Comparison of ENCODE assay signal across 9 mouse cellular contexts in the genomic region with DNA sequence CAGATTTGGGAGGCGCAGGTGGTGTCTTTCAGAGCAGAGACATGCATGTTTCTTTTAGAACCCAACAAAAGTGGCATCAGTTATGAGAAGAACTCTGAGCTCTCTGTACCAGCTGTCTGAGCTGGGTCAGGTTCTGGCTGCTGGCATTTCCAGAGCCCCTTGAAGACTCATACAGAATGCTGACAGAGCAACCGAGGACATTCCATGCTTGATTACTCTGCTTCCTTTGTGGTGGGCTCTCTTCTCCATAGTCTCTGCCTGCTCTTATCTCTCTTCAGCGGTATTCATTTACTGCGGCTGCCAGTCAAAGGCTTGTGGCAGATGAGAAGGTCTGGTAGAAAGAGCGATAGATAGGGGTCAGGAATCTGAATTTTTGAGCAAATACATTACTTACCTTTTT. TPM values are rescaled to one million over a fixed set of nuclear protein-coding genes. Genes with fewer than 3 reads are reported as not detected.
A peak's percentile ranks its signal among the peaks of the same experiment; 100 is the strongest.
DNase-seq lines count a peak whose midpoint lies in the region; ATAC-seq and TF ChIP-seq lines count a peak whose summit lies in the region.
"Had no signal": no experiment of that assay in that cellular context is flagged by ENCODE, and none has a peak within 500 bp of the region (broad histone marks: within the 10 kb centered on the region; RNA-seq: fewer than 3 reads in every experiment).

No protein-coding gene starts in this region.

- 24% methylated on average over 5 of the region's 5 CpGs for WGBS in heart, embryonic 16.5 days
- 79% methylated on average over 5 of the region's 5 CpGs for WGBS in midbrain, embryonic 11.5 days
- 80% methylated on average over 5 of the region's 5 CpGs for WGBS in midbrain, embryonic 14.5 days
- 52% methylated on average over 5 of the region's 5 CpGs for WGBS in intestine, postnatal 0 days
- 59% methylated on average over 5 of the region's 5 CpGs for WGBS in stomach, embryonic 16.5 days

- no peaks in the 10 kb centered on the region for H3K9me3 ChIP-seq in heart, embryonic 16.5 days (replicated peaks; ENCODE audit: control insufficient read depth, low read length)
- no peaks in the 10 kb centered on the region for H3K9me3 ChIP-seq in midbrain, embryonic 11.5 days (ENCODE audit: control insufficient read depth, low read length)
- H3K9me3 ChIP-seq in midbrain, embryonic 14.5 days (ENCODE audit: control insufficient read depth, low read length) = no peaks in the 10 kb centered on the region
- no peaks in the 10 kb centered on the region for H3K9me3 ChIP-seq in intestine, postnatal 0 days (ENCODE audit: control insufficient read depth)
- H3K9me3 ChIP-seq in stomach, embryonic 16.5 days (replicated peaks; ENCODE audit: control insufficient read depth, low read length) = no peaks in the 10 kb centered on the region
- H3K9me3 ChIP-seq: G1E had no signal

- H3K36me3 ChIP-seq in heart, embryonic 16.5 days (ENCODE audit: control insufficient read depth, insufficient read depth) = no peaks in the 10 kb centered on the region
- H3K36me3 ChIP-seq in midbrain, embryonic 11.5 days (ENCODE audit: control insufficient read depth, insufficient read depth, low read length) = no peaks in the 10 kb centered on the region
- no peaks in the 10 kb centered on the region for H3K36me3 ChIP-seq in midbrain, embryonic 14.5 days (ENCODE audit: control insufficient read depth, insufficient read depth, low read length)
- H3K36me3 ChIP-seq in intestine, postnatal 0 days (ENCODE audit: control insufficient read depth, insufficient read depth) = no peaks in the 10 kb centered on the region
- H3K36me3 ChIP-seq in stomach, embryonic 16.5 days (ENCODE audit: control insufficient read depth, insufficient read depth, low read length) = no peaks in the 10 kb centered on the region

- intact Hi-C loops in heart, postnatal 25 days (cut with DNase I) = no loop called here

- peak overlapping the region; percentile 19; the same call in 1 of the 2 replicates for H3K4me3 ChIP-seq in heart, embryonic 16.5 days (ENCODE audit: low read length)
- no peak overlapping the region for H3K4me3 ChIP-seq in midbrain, embryonic 11.5 days (ENCODE audit: low read depth, low read length)
- no peak overlapping the region for H3K4me3 ChIP-seq in midbrain, embryonic 14.5 days (replicated peaks; ENCODE audit: low read depth, low read length)
- H3K4me3 ChIP-seq in intestine, postnatal 0 days (ENCODE audit: low read depth, low read length) = no peak overlapping the region
- H3K4me3 ChIP-seq in stomach, embryonic 16.5 days (replicated peaks; ENCODE audit: low read length) = no peak overlapping the region

- TF ChIP-seq CTCF in intestine, postnatal 0 days (IDR thresholded peaks at IDR 0.05; ENCODE audit: low read depth) = no peak

- H3K4me1 ChIP-seq in heart, embryonic 16.5 days (ENCODE audit: control insufficient read depth, insufficient read depth, low read length) = peaks cover 70% of the 10 kb centered on the region
- H3K4me1 ChIP-seq in midbrain, embryonic 11.5 days (ENCODE audit: control insufficient read depth, insufficient read depth, low read length) = peaks cover 15% of the 10 kb centered on the region
- peaks cover 9% of the 10 kb centered on the region for H3K4me1 ChIP-seq in midbrain, embryonic 14.5 days (ENCODE audit: control insufficient read depth, insufficient read depth, low read length)
- H3K4me1 ChIP-seq in intestine, postnatal 0 days (replicated peaks; ENCODE audit: control insufficient read depth, insufficient read depth, low read length) = peaks cover 6% of the 10 kb centered on the region; the same call in 1 of the 2 replicates
- peaks cover 40% of the 10 kb centered on the region for H3K4me1 ChIP-seq in stomach, embryonic 16.5 days (ENCODE audit: control insufficient read depth, insufficient read depth, low read length)

- H3K27me3 ChIP-seq in heart, embryonic 16.5 days (ENCODE audit: control insufficient read depth, insufficient read depth, low read length) = no peaks in the 10 kb centered on the region
- H3K27me3 ChIP-seq in midbrain, embryonic 11.5 days (ENCODE audit: control insufficient read depth, insufficient read depth, low read length) = no peaks in the 10 kb centered on the region
- no peaks in the 10 kb centered on the region for H3K27me3 ChIP-seq in midbrain, embryonic 14.5 days (ENCODE audit: control insufficient read depth, insufficient read depth, low read length)
- H3K27me3 ChIP-seq in intestine, postnatal 0 days (replicated peaks; ENCODE audit: control insufficient read depth, insufficient read depth, low read length) = no peaks in the 10 kb centered on the region
- H3K27me3 ChIP-seq in stomach, embryonic 16.5 days (ENCODE audit: control insufficient read depth, insufficient read depth, low read length) = no peaks in the 10 kb centered on the region

- H3K27ac ChIP-seq in heart, embryonic 16.5 days (ENCODE audit: low read length) = peak overlapping the region; percentile 100
- H3K27ac ChIP-seq in midbrain, embryonic 11.5 days (ENCODE audit: low read depth, low read length) = no peak overlapping the region
- H3K27ac ChIP-seq in midbrain, embryonic 14.5 days (replicated peaks; ENCODE audit: low read depth, low read length) = no peak overlapping the region
- H3K27ac ChIP-seq in intestine, postnatal 0 days (ENCODE audit: low read depth, low read length) = peak overlapping the region; percentile 28; the same call in 1 of the 2 replicates
- H3K27ac ChIP-seq in stomach, embryonic 16.5 days (ENCODE audit: low read length) = peak overlapping the region; percentile 64

- H3K4me2 ChIP-seq in heart, embryonic 16.5 days (ENCODE audit: low read depth, low read length) = peak overlapping the region; percentile 55
- H3K4me2 ChIP-seq in midbrain, embryonic 11.5 days = no peak overlapping the region
- H3K4me2 ChIP-seq in midbrain, embryonic 14.5 days (ENCODE audit: low read length) = no peak overlapping the region
- H3K4me2 ChIP-seq in intestine, postnatal 0 days (replicated peaks; ENCODE audit: low read depth) = no peak overlapping the region
- H3K4me2 ChIP-seq in stomach, embryonic 16.5 days (ENCODE audit: low read depth, low read length) = peak overlapping the region; percentile 33

- ATAC-seq in heart, embryonic 16.5 days (replicated peaks; ENCODE audit: extremely low read depth, insufficient read depth, low FRiP score) = peak; percentile 2; the same call in 1 of the 2 replicates
- ATAC-seq in midbrain, embryonic 11.5 days (ENCODE audit: low FRiP score) = no peak
- ATAC-seq in midbrain, embryonic 14.5 days (ENCODE audit: low FRiP score, low TSS enrichment) = no peak
- ATAC-seq in intestine, postnatal 0 days = no peak
- no peak for ATAC-seq in stomach, embryonic 16.5 days (ENCODE audit: insufficient read depth, low FRiP score)

- H3K9ac ChIP-seq in heart, embryonic 16.5 days (ENCODE audit: low read length) = peak overlapping the region; percentile 65
- H3K9ac ChIP-seq in midbrain, embryonic 11.5 days (ENCODE audit: low read length) = no peak overlapping the region
- H3K9ac ChIP-seq in midbrain, embryonic 14.5 days (replicated peaks; ENCODE audit: low read length) = no peak overlapping the region
- no peak overlapping the region for H3K9ac ChIP-seq in intestine, postnatal 0 days (ENCODE audit: low read depth, low read length)
- peak overlapping the region; percentile 40 for H3K9ac ChIP-seq in stomach, embryonic 16.5 days (ENCODE audit: low read length)

- no peak for DNase-seq in heart, postnatal 25 days (ENCODE audit: low spot score)
- DNase-seq in midbrain, embryonic 11.5 days (ENCODE audit: low spot score, missing footprints) = peak; percentile 39
- no peak for DNase-seq in midbrain, embryonic 14.5 days
- no peak for DNase-seq in gastrocnemius, postnatal 4 days (ENCODE audit: low spot score in 2 of 2)
- DNase-seq: adrenal gland, postnatal 25 days had no signal

RNA-seq across cellular contexts. Expression of a gene that starts 28.0 kb away (rescaled TPM):
- polyA plus RNA-seq in heart, embryonic 16.5 days (2015; fragmentation: Nextera tagmentation; extraction: Ambion mirVana) = 374 and 420 TPM in 2 replicates
- 100 to 1,000 TPM; 211 to 235 TPM for total RNA-seq in heart, postnatal 25 days (2021)
- 153 and 162 TPM in 2 replicates for polyA plus RNA-seq in midbrain, embryonic 11.5 days (2014; fragmentation: Nextera tagmentation; extraction: Ambion mirVana)
- 115 and 128 TPM in 2 replicates for polyA plus RNA-seq in midbrain, embryonic 14.5 days (2014; fragmentation: Nextera tagmentation; extraction: Ambion mirVana)
- 114 and 116 TPM in 2 replicates for polyA plus RNA-seq in intestine, postnatal 0 days (2015; fragmentation: Nextera tagmentation; extraction: Ambion mirVana)
- 91.2 and 107 TPM in 2 replicates for polyA plus RNA-seq in stomach, embryonic 16.5 days (2015; fragmentation: Nextera tagmentation; extraction: Ambion mirVana)
- total RNA-seq in gastrocnemius, postnatal 4 days (2021) = 100 to 1,000 TPM; 153 to 176 TPM

RNA-seq across cellular contexts. Expression of a gene that starts 41.3 kb away (rescaled TPM):
- 56.1 and 71.3 TPM in 2 replicates for polyA plus RNA-seq in heart, embryonic 16.5 days (2015; fragmentation: Nextera tagmentation; extraction: Ambion mirVana)
- total RNA-seq in heart, postnatal 25 days (2021) = 100 to 1,000 TPM; 291 to 357 TPM
- polyA plus RNA-seq in midbrain, embryonic 11.5 days (2014; fragmentation: Nextera tagmentation; extraction: Ambion mirVana) = 35.0 and 38.8 TPM in 2 replicates
- polyA plus RNA-seq in midbrain, embryonic 14.5 days (2014; fragmentation: Nextera tagmentation; extraction: Ambion mirVana) = 30.9 and 39.3 TPM in 2 replicates
- 61.3 and 68.5 TPM in 2 replicates for polyA plus RNA-seq in intestine, postnatal 0 days (2015; fragmentation: Nextera tagmentation; extraction: Ambion mirVana)
- 59.2 and 62.2 TPM in 2 replicates for polyA plus RNA-seq in stomach, embryonic 16.5 days (2015; fragmentation: Nextera tagmentation; extraction: Ambion mirVana)
- 100 to 1,000 TPM; 152 to 163 TPM for total RNA-seq in gastrocnemius, postnatal 4 days (2021)

Comparison
In these comparisons a context has a peak if more than half of its experiments do, and no peak if none do; other contexts are left out.
1. H3K27ac ChIP-seq: peak in heart, embryonic 16.5 days (single experiment), intestine, postnatal 0 days (single experiment) and stomach, embryonic 16.5 days (single experiment); none in midbrain, embryonic 11.5 days (single experiment) and midbrain, embryonic 14.5 days (single experiment).
2. H3K4me2 ChIP-seq: peak in heart, embryonic 16.5 days (single experiment) and stomach, embryonic 16.5 days (single experiment); none in midbrain, embryonic 11.5 days (single experiment), midbrain, embryonic 14.5 days (single experiment) and intestine, postnatal 0 days (single experiment).
3. H3K9ac ChIP-seq: peak in heart, embryonic 16.5 days (single experiment) and stomach, embryonic 16.5 days (single experiment); none in midbrain, embryonic 11.5 days (single experiment), midbrain, embryonic 14.5 days (single experiment) and intestine, postnatal 0 days (single experiment).